ENCODE assay signal across 8 mouse cellular contexts in genomic region chr12:100166177-100166576, GRCm38 (mm10). TPM values are rescaled to one million over a fixed set of nuclear protein-coding genes. Genes with fewer than 3 reads are reported as not detected.
DNase-seq lines count a peak whose midpoint lies in the region; TF ChIP-seq lines count a peak whose summit lies in the region.

No protein-coding gene starts in this region.

- peaks cover 9% of the 10 kb centered on the region; the same call in 1 of the 2 replicates for H3K4me1 ChIP-seq in cerebellum, adult 2 months (ENCODE audit: control insufficient read depth, insufficient read depth, low read length)
- peaks cover 17% of the 10 kb centered on the region for H3K4me1 ChIP-seq in midbrain, embryonic 10.5 days

- H3K36me3 ChIP-seq in midbrain, embryonic 10.5 days = no peaks in the 10 kb centered on the region

- TF ChIP-seq POLR2A in cerebellum, adult 2 months (IDR thresholded peaks at IDR 0.05; ENCODE audit: borderline replicate concordance, insufficient read depth, low read length) = no peak

- intact Hi-C loops in gastrocnemius, postnatal 36 days (cut with DNase I) = no loop called here

- H3K27me3 ChIP-seq in cerebellum, adult 2 months (ENCODE audit: control insufficient read depth, insufficient read depth, low read length) = no peaks in the 10 kb centered on the region
- H3K27me3 ChIP-seq in midbrain, embryonic 10.5 days (ENCODE audit: low read depth, poor library complexity, severe bottlenecking) = no peaks in the 10 kb centered on the region

- peak; percentile 71 for TF ChIP-seq CTCF in cerebellum, adult 2 months (IDR thresholded peaks at IDR 0.05; ENCODE audit: borderline replicate concordance, insufficient read depth, low read depth, low read length)

- H3K27ac ChIP-seq in cerebellum, adult 2 months (ENCODE audit: insufficient read depth, low read length) = no peak overlapping the region
- H3K27ac ChIP-seq in midbrain, embryonic 10.5 days (replicated peaks) = no peak overlapping the region

- H3K4me3 ChIP-seq in cerebellum, adult 2 months (replicated peaks; ENCODE audit: insufficient read depth, low read depth, low read length) = no peak overlapping the region
- no peak overlapping the region for H3K4me3 ChIP-seq in midbrain, embryonic 10.5 days

- DNase-seq in ovary, postnatal 36 days (ENCODE audit: low spot score) = peak; percentile 17
- DNase-seq in ovary, adult 18-20 months (ENCODE audit: low spot score) = no peak
- peak; percentile 61 to 62 for DNase-seq in cerebellum, adult 2 months
- peak; percentile 54 to 83 for DNase-seq in frontal cortex, adult 2 months (ENCODE audit: extremely low spot score in 1 of 2, low spot score in 1 of 2)
- peak; percentile 52 for DNase-seq in layer of hippocampus, adult 9-11 months
- peak; percentile 50 for DNase-seq in midbrain, embryonic 10.5 days (ENCODE audit: low spot score)
- DNase-seq in telencephalon, adult 2 months (ENCODE audit: low read depth, low spot score) = peak; percentile 80
- no peak for DNase-seq in gastrocnemius, postnatal 36 days

- no peaks in the 10 kb centered on the region for H3K9me3 ChIP-seq in midbrain, embryonic 10.5 days (replicated peaks)

- 25% methylated on average over 3 of the region's 3 CpGs for WGBS in cerebellum, adult 2 months
- 26% methylated on average over 3 of the region's 3 CpGs for WGBS in midbrain, embryonic 10.5 days

RNA-seq across cellular contexts. Expression of gene Nrde2, which starts 6.7 kb away (rescaled TPM):
- polyA plus RNA-seq in cerebellum, adult 2 months (2012; rRNA removed) = 14.8 and 16.9 TPM in 2 replicates
- polyA plus RNA-seq in frontal cortex, adult 2 months (2012; rRNA removed) = 12.0 and 14.9 TPM in 2 replicates
- polyA plus RNA-seq in midbrain, embryonic 10.5 days (2016; fragmentation: Nextera tagmentation; extraction: Ambion mirVana) = 14.1 and 15.1 TPM in 2 replicates
- 1 to 10 TPM; 6.8 to 9.3 TPM for total RNA-seq in gastrocnemius, postnatal 36 days (2021)

RNA-seq across cellular contexts. Expression of gene Calm1, which starts 33.1 kb away (rescaled TPM):
- polyA plus RNA-seq in cerebellum, adult 2 months (2012; rRNA removed) = 991 and 1,020 TPM in 2 replicates
- 1,569 and 1,574 TPM in 2 replicates for polyA plus RNA-seq in frontal cortex, adult 2 months (2012; rRNA removed)
- 1,473 and 1,491 TPM in 2 replicates for polyA plus RNA-seq in midbrain, embryonic 10.5 days (2016; fragmentation: Nextera tagmentation; extraction: Ambion mirVana)
- total RNA-seq in gastrocnemius, postnatal 36 days (2021) = 100 to 1,000 TPM; 484 to 513 TPM

RNA-seq across cellular contexts. Expression of gene Psmc1, which starts 56.2 kb away (rescaled TPM):
- polyA plus RNA-seq in cerebellum, adult 2 months (2012; rRNA removed) = 163 and 177 TPM in 2 replicates
- polyA plus RNA-seq in frontal cortex, adult 2 months (2012; rRNA removed) = 133 and 152 TPM in 2 replicates
- polyA plus RNA-seq in midbrain, embryonic 10.5 days (2016; fragmentation: Nextera tagmentation; extraction: Ambion mirVana) = 417 and 419 TPM in 2 replicates
- 100 to 1,000 TPM; 133 to 134 TPM for total RNA-seq in gastrocnemius, postnatal 36 days (2021)

Comparison
In these comparisons a context has a peak if more than half of its experiments do, and no peak if none do; other contexts are left out.
1. DNase-seq: peak in ovary, postnatal 36 days (single experiment), cerebellum, adult 2 months (2 of 2), frontal cortex, adult 2 months (2 of 2), layer of hippocampus, adult 9-11 months (single experiment), midbrain, embryonic 10.5 days (single experiment) and telencephalon, adult 2 months (single experiment); none in ovary, adult 18-20 months (single experiment) and gastrocnemius, postnatal 36 days (0 of 2).